Mouse (Mus musculus) testis, postnatal 10 days (tissue): ENCODE measurements around the gene Myadml2.

Experiments
- DNase-seq: peaks from one replicate; pipeline ENCODE4 v3.0.0; 2021; ENCODE audit warnings: low spot score

Myadml2 gene

DNA sequence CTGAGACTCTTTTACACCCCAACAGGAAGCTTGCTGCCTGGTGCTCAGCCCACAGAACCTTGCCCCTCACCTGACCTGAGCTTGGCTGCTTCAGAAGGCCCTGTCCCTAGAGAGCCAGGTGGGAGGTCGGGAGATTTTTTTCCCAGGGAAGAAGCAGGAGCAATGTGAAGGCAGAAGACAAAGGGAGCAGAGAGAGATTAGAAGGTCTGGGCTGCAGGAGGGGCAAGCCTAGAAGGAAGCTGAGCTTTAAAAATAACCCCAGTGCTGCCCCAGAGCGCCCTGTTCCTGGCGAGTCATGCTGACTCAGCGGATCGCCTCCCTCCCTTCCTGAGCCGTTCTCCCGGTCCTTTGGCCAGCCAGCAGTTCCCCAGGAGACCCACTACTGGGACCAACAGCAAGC lies 18.0 kb downstream of the Myadml2 start:
- DNase-seq = no peak

DNA sequence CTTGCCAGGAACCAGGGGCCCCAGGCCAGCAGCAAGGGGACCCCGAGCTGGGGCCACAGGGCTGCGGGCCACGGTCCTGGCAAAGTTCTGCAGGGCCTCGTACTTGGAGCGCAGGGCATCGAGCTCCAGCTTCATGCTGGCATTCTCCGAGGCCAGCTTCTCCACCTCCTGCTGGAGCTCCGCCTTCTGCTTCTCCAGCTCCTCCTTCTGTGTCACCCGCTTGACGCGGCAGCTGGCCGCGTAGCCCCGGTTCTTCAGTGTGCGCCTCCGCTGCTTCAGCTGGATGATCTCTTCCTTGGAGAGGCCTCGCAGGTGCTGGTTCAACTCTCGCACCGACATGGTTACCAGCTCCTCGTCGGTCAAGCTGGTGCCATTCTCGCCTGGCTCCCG lies 18.6 kb downstream of the Myadml2 start:
- DNase-seq = peak; percentile 43

DNA sequence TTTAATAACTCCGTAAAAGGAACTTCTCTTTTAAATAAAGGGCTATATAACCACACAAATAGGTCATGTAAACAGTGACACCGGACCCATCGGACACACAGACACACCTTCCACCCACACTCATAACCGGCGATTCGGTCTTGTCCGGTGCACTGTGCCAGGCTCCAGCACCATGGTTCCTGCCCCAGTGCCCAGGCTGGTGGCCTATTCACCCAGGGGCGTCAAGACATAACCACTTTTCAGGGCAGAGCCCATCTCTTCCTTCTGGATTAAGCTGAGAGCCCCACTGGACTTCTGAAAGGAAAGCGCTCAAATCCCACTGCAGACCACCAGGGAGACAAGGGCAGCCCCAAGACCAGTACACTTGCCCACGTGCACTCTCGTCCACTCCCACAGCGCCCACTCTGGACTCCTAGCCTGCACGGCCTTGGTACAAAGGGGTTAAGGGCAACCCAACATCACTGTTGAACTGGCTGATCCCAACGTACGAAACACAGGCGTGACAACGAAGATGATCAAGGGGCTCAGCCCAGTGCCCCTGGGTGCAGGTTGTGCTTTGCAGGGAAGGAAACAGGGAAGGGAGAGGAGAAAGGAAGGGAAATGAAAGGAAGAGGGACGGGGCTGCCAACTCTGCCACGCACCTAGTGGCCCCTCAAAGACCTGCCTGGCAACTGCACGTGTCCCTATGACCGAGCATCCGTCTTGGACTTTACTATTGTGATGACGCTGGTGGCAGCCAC lies 19.2 kb downstream of the Myadml2 start:
- DNase-seq = peak; percentile 45

DNA sequence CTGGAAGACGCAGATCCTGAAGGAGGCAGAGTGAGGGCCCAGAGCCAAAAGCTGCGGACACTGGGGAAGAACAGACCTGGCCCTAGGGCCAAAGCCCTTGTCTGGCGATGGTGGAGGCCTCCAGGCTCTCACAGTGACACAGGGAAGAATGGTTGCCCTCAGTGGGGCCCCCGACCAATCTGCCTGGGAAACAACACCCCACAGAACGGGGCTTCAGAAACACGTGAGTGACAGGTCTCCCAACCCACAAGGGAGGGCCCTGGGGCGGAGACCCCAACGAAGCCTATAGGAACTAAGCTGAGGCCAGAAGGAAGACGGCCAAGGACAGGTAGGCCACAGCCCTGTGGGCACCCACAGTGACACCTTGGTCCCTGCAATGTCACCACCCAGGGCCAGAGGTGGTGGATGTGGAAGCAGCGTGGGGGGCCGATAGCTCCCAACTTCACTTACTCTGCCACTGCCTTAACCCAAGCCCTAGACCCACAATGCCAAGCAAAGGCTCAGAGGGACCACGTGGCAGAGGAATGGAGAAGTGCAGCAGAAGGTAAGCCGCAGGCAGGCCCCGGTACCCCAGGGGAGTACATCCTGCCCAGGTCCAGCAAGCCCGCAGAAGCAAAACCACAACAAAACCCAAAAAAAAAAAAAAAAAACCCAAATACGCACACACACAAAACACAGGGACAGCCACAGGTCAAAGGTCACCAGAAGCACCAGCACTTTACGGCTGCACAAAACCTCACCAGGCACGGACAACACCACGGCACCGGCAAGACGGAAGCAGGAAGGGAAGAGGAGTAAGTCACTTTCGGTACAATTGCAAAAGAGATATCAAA lies 20.3 kb downstream of the Myadml2 start:
- DNase-seq = peak; percentile 38

DNA sequence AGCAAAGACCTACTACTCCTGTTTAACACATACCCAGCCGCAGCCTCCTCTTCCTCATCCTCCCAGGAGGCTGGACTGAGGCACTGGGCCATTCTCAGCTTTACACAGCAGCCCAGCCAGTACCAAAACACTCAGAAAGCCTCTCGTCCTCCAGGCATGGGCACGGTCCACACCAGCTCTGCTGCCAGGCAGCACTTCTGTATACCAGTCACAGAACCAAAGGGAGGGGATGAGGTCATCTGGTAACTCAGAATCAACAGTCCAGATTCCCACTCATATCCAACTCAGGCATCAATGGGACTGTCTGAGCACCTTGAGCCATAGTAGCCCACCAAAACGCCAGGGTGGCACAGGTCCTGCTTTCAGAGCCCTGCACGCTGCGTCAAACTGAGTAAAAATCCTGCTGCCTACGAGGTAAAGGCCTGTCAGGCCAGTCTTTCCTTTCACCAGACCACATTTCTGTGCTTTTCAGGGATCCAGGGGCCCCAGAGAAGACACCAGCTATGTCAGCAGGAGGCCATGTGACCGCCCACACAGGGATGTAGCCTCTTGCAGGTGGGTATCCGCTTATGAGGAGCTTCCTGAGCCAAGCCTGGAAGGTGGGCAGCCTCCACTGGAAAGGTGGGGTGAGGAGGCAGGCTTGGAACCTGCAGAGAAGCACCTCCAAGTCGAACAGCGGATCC lies 21.0 kb downstream of the Myadml2 start:
- DNase-seq = peak; percentile 39

DNA sequence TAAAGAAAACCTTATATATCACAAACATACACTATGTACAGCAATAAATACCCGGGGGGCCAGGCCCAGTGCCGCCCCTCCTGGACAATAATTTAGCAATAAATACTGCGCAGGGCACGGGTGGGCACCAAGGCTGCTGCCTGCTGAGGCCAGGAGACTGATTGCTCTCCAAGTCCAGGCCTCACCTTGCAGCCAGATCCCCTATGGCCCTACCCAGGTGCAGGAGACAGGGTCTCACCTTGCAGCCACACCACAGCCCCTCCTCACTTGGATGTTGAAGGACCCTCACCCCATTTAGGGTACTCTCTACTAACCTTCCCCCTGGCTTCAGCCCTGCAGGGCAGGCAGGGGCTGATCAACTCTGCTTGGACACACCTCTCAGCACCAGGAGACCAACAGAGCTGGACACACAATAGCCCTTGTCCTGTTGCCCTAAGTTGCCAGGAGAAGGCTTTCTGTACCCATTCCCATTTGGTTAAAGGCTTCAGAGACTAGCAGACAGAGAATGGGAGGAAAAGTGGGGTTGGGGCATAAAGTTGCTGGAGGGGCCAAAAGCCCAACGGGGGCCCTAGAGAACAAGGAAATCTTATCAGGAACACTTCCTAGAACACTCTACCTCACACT lies 22.7 kb downstream of the Myadml2 start, which contains the start of gene Sirt7:
TSS of gene Sirt7 (minus strand) at position 89 of the 624 bp plus-strand sequence.
- DNase-seq = no peak

DNA sequence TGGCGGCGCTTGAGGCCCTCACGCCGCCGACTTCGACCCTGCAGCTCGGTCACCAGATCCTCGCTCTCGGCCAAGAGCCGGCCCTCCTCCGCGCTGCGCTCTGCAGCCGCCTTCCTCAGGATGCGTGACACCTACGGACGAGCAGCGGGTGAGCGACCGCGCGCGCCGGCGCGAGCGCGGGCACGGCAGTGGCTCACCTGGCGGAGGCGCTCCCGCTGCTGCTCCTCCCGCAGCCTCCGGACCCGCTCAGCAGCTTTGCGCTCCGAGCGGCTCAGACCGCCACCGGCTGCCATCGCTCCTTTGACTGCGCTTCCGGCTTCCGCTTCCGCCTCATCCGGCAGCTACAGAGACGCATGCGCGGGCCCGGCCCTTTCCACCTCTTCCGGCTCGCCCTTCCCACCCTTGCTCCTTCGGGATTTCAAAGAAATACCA lies 23.3 kb downstream of the Myadml2 start:
- DNase-seq = peak; percentile 90

DNA sequence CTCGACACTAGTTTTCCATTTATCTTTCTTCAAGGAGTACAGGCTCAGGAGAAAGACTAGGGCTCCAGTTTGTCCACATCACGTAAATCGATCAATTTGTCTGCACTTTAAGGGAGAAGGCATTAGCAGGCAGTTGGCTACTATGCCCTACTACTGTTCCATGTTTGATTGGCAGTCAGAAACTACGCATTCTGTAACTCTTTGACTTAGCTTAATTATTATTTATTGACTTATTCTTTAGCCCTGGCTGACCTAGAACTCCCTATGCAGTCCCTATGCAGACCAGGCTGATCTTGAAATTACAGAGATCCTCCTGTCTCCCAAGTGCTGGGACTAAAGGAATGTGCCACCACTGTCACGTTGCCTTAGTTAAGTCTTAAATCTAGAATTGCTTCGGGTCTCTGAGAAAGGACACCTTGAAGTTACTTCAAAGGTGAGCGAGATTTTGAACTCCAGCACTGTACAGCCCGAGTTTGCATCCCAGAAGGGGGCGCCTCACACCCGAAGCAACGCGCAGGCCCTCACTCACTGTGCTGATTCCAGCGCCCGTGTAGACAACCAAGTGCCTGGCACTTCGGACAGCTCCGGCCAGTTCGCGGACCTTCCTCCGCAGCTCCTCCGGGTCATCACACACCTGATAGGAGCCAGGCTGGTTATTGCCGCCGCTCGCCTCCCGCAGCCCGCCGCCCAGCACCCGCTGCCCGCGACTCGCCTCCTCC lies 23.8 kb downstream of the Myadml2 start:
- DNase-seq = peak; percentile 84

DNA sequence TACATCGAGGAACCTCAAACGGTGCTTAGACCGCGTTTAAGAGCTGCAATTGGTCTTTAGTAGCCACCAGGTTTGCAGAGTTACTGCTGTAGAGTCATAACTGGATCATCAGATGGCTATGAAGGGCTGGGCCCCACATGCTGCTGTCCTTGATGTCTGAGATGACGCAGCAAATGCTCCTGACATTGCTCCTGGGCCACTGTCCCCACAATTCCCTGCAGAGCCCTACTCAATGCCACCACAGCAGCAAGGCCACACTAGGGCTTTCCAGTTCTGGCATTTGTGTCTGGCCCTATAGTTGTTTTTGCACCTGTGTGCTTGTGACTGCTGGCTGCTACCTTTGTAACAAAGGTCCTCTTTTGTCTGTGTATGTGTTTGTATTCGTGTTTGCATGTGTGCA lies 25.2 kb downstream of the Myadml2 start:
- no peak for DNase-seq

DNA sequence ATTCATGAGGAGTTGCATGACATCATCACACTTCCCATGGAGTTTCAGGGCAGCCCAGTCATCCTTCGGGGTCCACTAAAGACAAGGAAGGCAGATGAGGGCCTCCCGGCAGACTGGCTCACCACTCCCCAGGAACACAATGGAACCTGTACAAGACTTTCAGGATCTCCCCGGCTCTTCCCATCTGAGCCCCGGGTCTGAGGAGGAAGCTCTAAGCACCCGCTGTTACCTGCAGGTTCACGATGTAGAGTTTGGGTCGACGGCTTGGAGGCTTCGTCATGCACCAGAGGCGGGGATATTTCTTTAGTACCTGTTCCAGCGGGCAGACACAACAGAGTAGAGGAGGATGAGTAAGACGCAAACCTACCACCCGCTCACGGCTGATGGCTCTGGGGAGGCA lies 27.8 kb downstream of the Myadml2 start:
- DNase-seq = no peak

DNA sequence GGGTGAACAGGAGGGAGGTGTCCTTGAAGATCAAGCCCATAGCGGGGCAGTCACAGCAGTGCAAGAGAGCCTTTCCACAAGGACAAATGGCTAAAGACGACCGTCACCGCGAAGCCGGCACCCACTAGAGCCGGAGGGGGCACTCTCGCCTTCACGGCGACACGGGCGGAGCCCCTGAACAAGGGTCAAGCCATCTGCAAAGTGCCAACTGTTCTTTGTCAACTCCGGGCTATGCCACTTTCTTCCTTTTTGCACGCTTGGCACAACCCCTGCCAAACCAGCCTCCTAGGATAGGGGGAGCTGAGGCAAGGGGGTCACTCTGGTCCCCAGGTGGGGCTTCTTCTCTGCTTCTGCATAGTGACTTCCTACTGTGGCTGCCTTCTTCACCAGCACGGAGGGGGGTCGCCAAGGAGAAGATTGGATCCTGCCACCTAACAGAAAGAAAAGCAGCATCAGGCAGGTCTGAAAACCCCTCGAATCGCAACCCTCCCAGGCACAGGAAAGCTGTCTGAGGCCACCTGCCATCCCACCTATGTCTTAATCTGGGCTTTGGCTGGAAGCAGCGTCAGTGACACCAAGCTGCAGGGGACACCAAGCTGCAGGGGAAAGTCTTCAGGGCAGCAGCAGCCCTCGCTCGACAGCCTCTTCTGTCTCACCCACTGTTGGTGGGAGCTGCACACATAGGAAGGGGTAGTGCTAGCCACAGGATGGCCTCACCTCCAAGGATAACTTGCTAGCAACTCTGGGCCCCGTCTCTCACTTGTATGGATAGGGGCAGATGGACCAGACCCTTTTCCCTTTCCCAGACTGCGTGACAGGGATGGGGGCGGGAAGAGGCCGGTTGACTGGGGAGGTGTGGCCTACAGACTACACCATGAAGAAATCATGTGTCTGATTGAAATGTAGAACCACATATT lies 29.1 kb downstream of the Myadml2 start:
- no peak for DNase-seq

DNA sequence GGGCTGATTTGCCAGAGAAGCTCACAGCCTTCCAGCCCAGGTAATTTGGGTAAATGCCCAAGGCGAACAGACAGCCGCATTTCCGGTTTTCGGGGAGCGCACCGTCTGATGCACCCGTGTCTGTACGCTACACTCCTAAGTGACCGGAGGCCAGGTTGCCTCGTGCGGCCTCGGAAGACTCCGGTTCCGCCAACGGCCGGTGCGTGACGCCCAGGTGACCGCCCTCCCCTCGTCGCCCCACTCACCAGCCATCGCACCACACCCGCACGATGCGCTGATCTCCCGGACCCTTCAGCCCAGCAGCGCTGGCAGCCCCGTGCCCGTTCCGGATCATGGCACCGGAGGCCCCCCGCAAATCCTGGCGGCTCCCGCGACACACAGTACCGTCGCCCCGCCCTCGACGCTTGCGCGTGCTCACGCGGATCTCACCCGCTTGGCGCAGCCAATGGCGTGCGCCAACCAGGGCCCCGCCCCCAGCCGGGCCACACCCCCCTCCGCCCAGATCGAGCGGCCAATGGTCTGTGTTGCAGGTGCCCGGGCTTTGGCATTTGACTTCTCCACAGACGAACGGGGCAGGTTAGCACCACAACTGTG lies 30.3 kb downstream of the Myadml2 start, which contains the start of gene Pcyt2:
TSS of gene Pcyt2 (minus strand) at position 418 of the 594 bp plus-strand sequence.
- peak; percentile 96 for DNase-seq

DNA sequence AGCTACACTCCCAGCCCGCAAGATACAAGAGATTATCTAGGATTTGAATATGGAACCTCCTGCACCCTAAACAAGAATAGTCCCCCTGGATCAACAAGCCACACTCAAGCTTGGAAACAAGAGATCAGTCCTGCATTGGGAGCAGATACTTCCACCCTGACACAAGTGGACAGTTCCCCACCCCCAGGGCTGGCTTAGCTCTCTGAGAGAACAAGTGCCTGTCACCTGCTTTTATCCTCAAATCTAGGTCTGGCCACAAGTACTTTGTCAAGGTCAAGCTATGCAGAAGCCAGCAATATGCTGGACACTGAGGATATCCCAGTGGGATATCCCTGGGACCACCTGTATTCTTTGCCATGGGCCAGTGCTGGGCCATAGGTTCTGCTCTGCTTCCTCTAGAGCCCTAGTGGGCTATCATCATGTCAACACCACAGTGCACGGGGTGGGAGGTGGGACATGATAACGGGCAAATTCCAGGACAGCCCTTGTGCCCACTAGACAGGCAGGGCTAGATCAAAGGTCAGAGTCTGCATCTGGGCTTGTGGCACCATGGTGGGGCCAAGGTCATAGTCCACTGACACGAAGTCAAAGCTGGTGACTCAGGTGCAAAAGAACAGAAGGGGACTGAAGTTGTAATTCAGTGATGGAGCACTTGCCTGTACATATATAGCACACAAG lies 31.2 kb downstream of the Myadml2 start:
- no peak for DNase-seq

DNA sequence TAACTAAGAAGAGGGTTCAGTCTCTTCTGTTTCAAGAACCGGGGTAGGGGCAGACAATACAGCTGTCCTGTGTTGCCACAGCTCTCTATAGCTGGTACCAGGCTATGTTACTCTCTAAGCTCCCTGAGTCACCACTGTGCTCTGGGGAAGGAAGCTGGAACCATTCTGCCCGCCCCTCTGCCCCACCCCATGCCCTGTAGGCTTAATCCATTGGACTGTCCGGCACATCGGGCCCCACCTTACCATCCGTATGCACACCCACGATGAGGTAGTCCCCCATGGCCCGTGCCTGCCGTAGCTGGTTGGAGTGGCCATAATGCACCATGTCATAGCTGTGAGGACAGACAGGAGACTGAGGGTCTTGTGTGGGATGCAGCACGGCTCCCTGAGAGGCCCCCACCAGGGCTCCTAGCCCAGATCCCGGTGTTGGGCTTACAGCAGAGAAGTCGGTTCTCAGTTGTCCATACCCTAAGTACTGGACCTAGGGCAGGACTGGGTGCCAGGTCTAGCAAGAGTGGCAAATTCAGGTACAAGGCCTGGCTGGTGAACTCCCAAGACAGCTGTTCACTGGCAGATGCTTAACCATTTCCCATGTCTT lies 32.3 kb downstream of the Myadml2 start:
- peak; percentile 40 for DNase-seq

DNA sequence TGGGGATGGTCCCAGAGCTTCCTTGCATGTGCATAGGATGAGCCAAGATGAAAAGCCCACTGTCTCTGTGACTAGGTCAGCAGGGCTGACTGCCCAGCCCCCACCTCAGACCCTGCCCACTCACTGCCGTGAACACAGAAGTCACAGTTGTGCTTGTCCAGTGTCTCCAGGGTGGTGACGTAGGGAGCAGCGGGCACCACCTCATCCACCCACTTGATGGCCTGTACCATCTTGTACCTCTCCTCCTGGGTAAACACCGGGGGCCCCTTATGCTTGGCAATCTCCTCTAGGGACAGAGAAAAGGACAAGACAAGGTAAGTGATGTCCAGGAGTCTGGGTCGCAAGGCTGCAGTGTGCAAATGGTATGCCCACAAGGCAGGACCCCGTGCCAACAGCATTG lies 32.8 kb downstream of the Myadml2 start:
- peak; percentile 40 for DNase-seq

DNA sequence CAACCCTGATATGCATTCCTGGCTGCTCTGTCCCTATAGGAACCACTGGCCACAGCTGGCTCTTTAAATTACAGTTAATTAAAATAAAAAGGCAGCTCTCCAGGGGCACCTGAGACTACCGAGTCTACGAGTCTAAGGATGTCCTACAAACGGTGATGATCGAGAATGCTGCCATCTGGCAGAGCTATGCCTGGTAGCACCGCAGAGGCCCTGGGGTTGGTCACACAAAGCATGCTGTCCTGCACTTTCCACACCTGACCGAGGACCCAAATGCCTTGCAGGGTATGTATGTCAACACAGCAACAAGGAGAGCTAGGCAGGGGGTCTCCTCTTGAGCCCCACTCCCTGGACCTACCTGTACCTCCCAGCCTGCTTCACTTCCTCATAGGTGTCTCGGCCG lies 34.0 kb downstream of the Myadml2 start:
- peak; percentile 39 for DNase-seq

DNA sequence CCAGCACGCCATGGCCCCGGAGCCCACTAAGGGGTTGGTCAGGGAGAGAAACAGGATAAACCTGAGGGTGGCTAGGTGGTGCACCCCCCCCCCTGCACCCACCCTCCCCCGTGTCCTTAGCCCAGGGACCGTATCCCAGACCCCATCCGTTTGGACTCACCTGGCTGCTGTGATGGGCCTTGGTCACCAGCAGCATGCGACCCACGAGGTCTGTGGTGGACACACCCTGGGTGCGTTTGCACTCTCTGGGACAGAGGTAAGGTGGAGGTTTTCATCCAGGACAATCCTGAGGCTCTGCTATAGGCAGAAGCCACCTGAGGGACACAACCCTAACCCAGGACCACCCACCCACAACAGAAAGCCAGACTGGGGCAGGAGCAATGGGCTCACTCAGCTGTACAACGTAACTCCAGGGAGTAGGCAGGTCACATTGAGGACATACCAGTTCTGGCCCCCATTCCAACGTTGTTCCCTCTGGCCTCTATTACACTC lies 34.4 kb downstream of the Myadml2 start:
- DNase-seq = peak; percentile 40

DNA sequence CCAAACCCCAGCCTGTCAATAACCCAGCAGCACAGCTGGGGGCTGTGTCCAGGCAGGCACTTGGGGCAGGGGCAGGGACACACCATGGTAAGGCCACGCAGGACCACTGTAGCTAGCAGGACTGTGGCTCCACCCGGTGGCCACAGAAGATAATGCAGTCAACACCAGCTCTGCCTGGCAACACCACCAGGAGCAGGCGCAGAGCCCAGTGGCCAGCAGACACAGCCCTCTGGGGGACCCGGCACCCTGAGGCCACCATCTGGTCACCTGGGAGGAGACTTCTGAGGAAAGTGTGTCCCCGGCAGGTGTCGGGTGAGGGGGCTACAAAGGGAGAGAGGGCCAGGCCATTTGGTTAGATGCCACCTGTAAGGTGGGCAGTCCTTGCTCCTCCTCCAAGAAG lies 35.2 kb downstream of the Myadml2 start:
- DNase-seq = peak; percentile 86
